Comparison of ENCODE assay signal across 12 mouse cellular contexts in genomic region chr11:38067682-38068081, GRCm38 (mm10).
A peak's percentile ranks its signal among the peaks of the same experiment; 100 is the strongest.
DNase-seq lines count a peak whose midpoint lies in the region; ATAC-seq lines count a peak whose summit lies in the region.
"Had no signal": no experiment of that assay in that cellular context is flagged by ENCODE, and none has a peak within 500 bp of the region (broad histone marks: within the 10 kb centered on the region; RNA-seq: fewer than 3 reads in every experiment).

No protein-coding gene starts in this region.

- DNase-seq in hindbrain, embryonic 14.5 days (ENCODE audit: low spot score) = no peak
- DNase-seq in ES-CJ7 (ENCODE audit: low read depth, low spot score) = peak; percentile 3
- DNase-seq in ZHBTc4 (ENCODE audit: low read depth, low spot score) = peak; percentile 1
- DNase-seq in adrenal gland, adult 18-20 months (ENCODE audit: low spot score in 2 of 2) = no peak
- no peak for DNase-seq in gastrocnemius, postnatal 14 days
- DNase-seq: heart, postnatal 36 days; kidney, adult 8-10 months; lung, embryonic 14.5 days had no signal

- no peak overlapping the region for H3K9ac ChIP-seq in hindbrain, embryonic 12.5 days
- H3K9ac ChIP-seq in hindbrain, embryonic 14.5 days = no peak overlapping the region
- no peak overlapping the region for H3K9ac ChIP-seq in forebrain, embryonic 16.5 days (replicated peaks; ENCODE audit: low read depth, low read length)
- H3K9ac ChIP-seq: limb, embryonic 15.5 days; lung, embryonic 14.5 days had no signal

- no peaks in the 10 kb centered on the region for H3K36me3 ChIP-seq in hindbrain, embryonic 12.5 days
- H3K36me3 ChIP-seq in hindbrain, embryonic 14.5 days (replicated peaks; ENCODE audit: control insufficient read depth, insufficient read depth) = no peaks in the 10 kb centered on the region
- H3K36me3 ChIP-seq in forebrain, embryonic 16.5 days (ENCODE audit: control insufficient read depth, insufficient read depth) = no peaks in the 10 kb centered on the region
- H3K36me3 ChIP-seq: limb, embryonic 15.5 days had no signal

- no peak overlapping the region for H3K4me2 ChIP-seq in hindbrain, embryonic 12.5 days (replicated peaks)
- H3K4me2 ChIP-seq in hindbrain, embryonic 14.5 days (replicated peaks) = no peak overlapping the region
- no peak overlapping the region for H3K4me2 ChIP-seq in forebrain, embryonic 16.5 days (ENCODE audit: low read length)
- H3K4me2 ChIP-seq: limb, embryonic 15.5 days; lung, embryonic 14.5 days had no signal

- no peaks in the 10 kb centered on the region for H3K4me1 ChIP-seq in hindbrain, embryonic 12.5 days
- H3K4me1 ChIP-seq in hindbrain, embryonic 14.5 days (replicated peaks; ENCODE audit: control insufficient read depth, insufficient read depth, low read length) = no peaks in the 10 kb centered on the region
- no peaks in the 10 kb centered on the region for H3K4me1 ChIP-seq in forebrain, embryonic 16.5 days (replicated peaks; ENCODE audit: control insufficient read depth, insufficient read depth, low read length)
- H3K4me1 ChIP-seq: limb, embryonic 15.5 days had no signal

- no peaks in the 10 kb centered on the region for H3K9me3 ChIP-seq in hindbrain, embryonic 12.5 days (replicated peaks)
- no peaks in the 10 kb centered on the region for H3K9me3 ChIP-seq in hindbrain, embryonic 14.5 days (ENCODE audit: control insufficient read depth, low read length)
- no peaks in the 10 kb centered on the region for H3K9me3 ChIP-seq in forebrain, embryonic 16.5 days (ENCODE audit: control insufficient read depth, low read length)
- H3K9me3 ChIP-seq: limb, embryonic 15.5 days had no signal

- intact Hi-C loops in gastrocnemius, postnatal 14 days (cut with DNase I; ENCODE audit: low total_unique reads) = no loop called here

- 31% methylated on average over 1 of the region's 1 CpGs for WGBS in hindbrain, embryonic 12.5 days
- 14% methylated on average over 1 of the region's 1 CpGs for WGBS in hindbrain, embryonic 14.5 days
- 0% methylated on average over 1 of the region's 1 CpGs for WGBS in forebrain, embryonic 16.5 days

- no peak overlapping the region for H3K4me3 ChIP-seq in hindbrain, embryonic 12.5 days
- H3K4me3 ChIP-seq in hindbrain, embryonic 14.5 days (replicated peaks; ENCODE audit: low read length) = no peak overlapping the region
- H3K4me3 ChIP-seq in forebrain, embryonic 16.5 days (replicated peaks; ENCODE audit: low read length) = no peak overlapping the region
- H3K4me3 ChIP-seq: limb, embryonic 15.5 days had no signal

- peaks cover 5% of the 10 kb centered on the region; the same call in 1 of the 2 replicates for H3K27me3 ChIP-seq in hindbrain, embryonic 12.5 days
- H3K27me3 ChIP-seq in hindbrain, embryonic 14.5 days (ENCODE audit: control insufficient read depth, insufficient read depth, low read length) = no peaks in the 10 kb centered on the region; the same call in 1 of the 2 replicates
- no peaks in the 10 kb centered on the region for H3K27me3 ChIP-seq in forebrain, embryonic 16.5 days (replicated peaks; ENCODE audit: control insufficient read depth, insufficient read depth, low read length)
- H3K27me3 ChIP-seq: CH12.LX; limb, embryonic 15.5 days had no signal

- no peak overlapping the region for H3K27ac ChIP-seq in hindbrain, embryonic 12.5 days
- no peak overlapping the region for H3K27ac ChIP-seq in hindbrain, embryonic 14.5 days
- H3K27ac ChIP-seq in forebrain, embryonic 16.5 days (ENCODE audit: low read length) = no peak overlapping the region
- H3K27ac ChIP-seq: limb, embryonic 15.5 days had no signal

- peak; percentile 82 for ATAC-seq in hindbrain, embryonic 12.5 days (ENCODE audit: low FRiP score)
- no peak for ATAC-seq in hindbrain, embryonic 14.5 days (ENCODE audit: low FRiP score)
- ATAC-seq in forebrain, embryonic 16.5 days = peak; percentile 69

Comparison
In these comparisons a context has a peak if more than half of its experiments do, and no peak if none do; other contexts are left out.
1. DNase-seq: peak in ES-CJ7 (single experiment) and ZHBTc4 (single experiment); none in hindbrain, embryonic 14.5 days (single experiment), adrenal gland, adult 18-20 months (0 of 2) and gastrocnemius, postnatal 14 days (single experiment).